Mouse (Mus musculus): ENCODE measurements around the gene Med12l. TPM values are rescaled to one million over a fixed set of nuclear protein-coding genes. Genes with fewer than 3 reads are reported as not detected.

Med12l gene
- total and polyA plus RNA-seq, 2 experiments from 2014 or later: 1.2 to 7.1 TPM

GRCm38 (mm10) chr3:59194938-59195337 is 189.3 kb downstream of the Med12l start, which contains the start of gene Gpr87:
Gpr87 (minus strand) TSS chr3:59195104.
- TF ChIP-seq EP300 (IDR thresholded peaks at IDR 0.05; ENCODE audit: low read depth) (no peak), CTCF (IDR thresholded peaks at IDR 0.05; ENCODE audit: low read depth) (no peak)
- no peaks in the 10 kb centered on the region for H3K27me3 ChIP-seq (ENCODE audit: control insufficient read depth, insufficient read depth, low read length)
- no peak within 1 kb of the TSS for H3K27ac ChIP-seq (ENCODE audit: low read depth)
- H3K9ac ChIP-seq (replicated peaks; ENCODE audit: low read depth, low read length): no peak within 1 kb of the TSS
- no peak within 1 kb of the TSS for H3K4me3 ChIP-seq (ENCODE audit: low read depth, low read length)
- no peaks in the 10 kb centered on the region for H3K4me1 ChIP-seq (ENCODE audit: control insufficient read depth, insufficient read depth)
- WGBS: 82% methylated on average over 7 of the region's 7 CpGs
- DNase-seq (ENCODE audit: low spot score) (no peak), ATAC-seq (ENCODE audit: insufficient read depth, low read depth) (no peak)
- no peak within 1 kb of the TSS for H3K4me2 ChIP-seq (ENCODE audit: low read depth, low read length)
- no peaks in the 10 kb centered on the region for H3K36me3 ChIP-seq (replicated peaks; ENCODE audit: control insufficient read depth, insufficient read depth, low read length)
- H3K9me3 ChIP-seq (replicated peaks; ENCODE audit: control insufficient read depth, low read length): no peaks in the 10 kb centered on the region

DNA sequence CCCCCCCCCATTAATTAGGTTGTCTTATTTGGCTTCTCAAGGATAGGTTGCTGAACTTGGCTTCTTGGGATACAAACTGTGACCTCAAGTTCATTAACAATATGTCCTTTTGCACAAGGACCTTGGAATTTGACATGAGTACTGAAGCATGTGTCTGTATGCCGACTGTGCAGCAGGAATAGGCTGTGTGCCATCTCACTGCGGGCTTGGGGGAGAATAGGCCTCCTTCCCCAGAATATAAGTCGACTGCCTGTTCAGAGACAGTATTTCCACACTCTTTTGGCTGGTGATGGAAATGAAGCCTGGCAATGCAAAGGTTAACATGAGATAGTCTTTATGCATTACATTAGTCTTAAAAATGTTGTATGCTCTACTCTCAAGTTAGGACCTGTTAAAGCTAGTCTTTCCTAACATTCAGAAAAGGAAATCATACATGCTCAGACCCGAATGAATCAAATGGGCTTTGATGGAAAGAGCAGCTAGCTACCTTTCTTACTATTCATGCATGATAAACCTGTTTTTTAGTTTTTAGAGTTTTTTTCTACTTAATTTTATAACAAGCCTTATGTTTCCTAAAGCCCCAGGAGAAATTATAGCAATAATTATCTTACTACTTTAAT is 191.8 kb downstream of the Med12l start:
- no peak for TF ChIP-seq EP300 (IDR thresholded peaks at IDR 0.05; ENCODE audit: low read depth)
- no peak for TF ChIP-seq CTCF (IDR thresholded peaks at IDR 0.05; ENCODE audit: low read depth)

DNA sequence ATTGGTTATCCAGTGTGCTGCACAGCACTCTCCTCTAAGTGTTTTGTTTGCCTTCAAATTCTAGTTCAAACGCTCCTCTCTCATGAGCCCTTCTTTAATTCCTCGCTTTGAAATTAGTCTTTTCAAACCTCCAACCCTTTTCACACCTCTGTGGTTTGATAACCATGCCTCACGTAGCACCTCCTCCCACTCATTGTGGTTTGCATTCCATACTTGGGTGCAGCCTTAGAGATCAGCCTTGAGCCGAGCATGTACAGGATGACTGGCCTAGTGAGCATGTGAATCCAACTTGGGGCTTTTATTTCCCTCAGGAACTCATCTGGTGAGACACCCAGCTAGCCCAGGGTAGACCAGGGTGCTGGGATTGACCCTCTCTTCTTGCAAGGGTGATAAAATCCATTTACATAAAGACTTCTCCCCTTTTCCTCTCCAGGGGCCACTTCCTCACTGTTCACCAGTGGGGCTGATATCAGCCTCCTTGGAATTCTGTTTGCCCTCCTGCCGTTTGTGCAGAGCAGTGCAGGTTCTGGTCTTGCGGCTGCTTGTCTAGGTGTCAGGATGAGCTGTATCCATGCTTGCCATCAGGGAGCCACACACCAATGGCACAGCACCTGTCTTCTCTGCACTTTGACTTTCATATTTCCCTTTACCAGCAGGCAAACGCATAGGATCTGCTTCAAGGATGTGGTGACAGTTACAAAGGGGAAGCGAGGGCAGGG is 198.3 kb downstream of the Med12l start:
- H3K4me3 ChIP-seq (ENCODE audit: low read depth, low read length): no peak overlapping the region
- H3K27ac ChIP-seq (ENCODE audit: low read depth): peak overlapping the region; percentile 60
- H3K4me1 ChIP-seq (ENCODE audit: control insufficient read depth, insufficient read depth): peaks cover 13% of the 10 kb centered on the region
- no peaks in the 10 kb centered on the region for H3K9me3 ChIP-seq (replicated peaks; ENCODE audit: control insufficient read depth, low read length)
- DNase-seq (ENCODE audit: low spot score): no peak
- no peak overlapping the region for H3K9ac ChIP-seq (replicated peaks; ENCODE audit: low read depth, low read length)
- H3K27me3 ChIP-seq (ENCODE audit: control insufficient read depth, insufficient read depth, low read length): no peaks in the 10 kb centered on the region
- H3K4me2 ChIP-seq (ENCODE audit: low read depth, low read length): no peak overlapping the region
- ATAC-seq (ENCODE audit: insufficient read depth, low read depth): peak; percentile 23; the same call in 1 of the 2 replicates
- 41% methylated on average over 8 of the region's 8 CpGs for WGBS
- H3K36me3 ChIP-seq (replicated peaks; ENCODE audit: control insufficient read depth, insufficient read depth, low read length): no peaks in the 10 kb centered on the region
- no peak for TF ChIP-seq CTCF (IDR thresholded peaks at IDR 0.05; ENCODE audit: low read depth)
- no peak for TF ChIP-seq EP300 (IDR thresholded peaks at IDR 0.05; ENCODE audit: low read depth)

More for the DNA sequence above, 191.8 kb downstream of the Med12l start:
- Histone ChIP-seq H3K36me3 (replicated peaks; ENCODE audit: control insufficient read depth, insufficient read depth, low read length) (no peaks in the 10 kb centered on the region), H3K4me3 (ENCODE audit: low read depth, low read length) (no peak overlapping the region), H3K9me3 (replicated peaks; ENCODE audit: control insufficient read depth, low read length) (no peaks in the 10 kb centered on the region), H3K4me1 (ENCODE audit: control insufficient read depth, insufficient read depth) (no peaks in the 10 kb centered on the region), H3K27ac (ENCODE audit: low read depth) (no peak overlapping the region), H3K27me3 (ENCODE audit: control insufficient read depth, insufficient read depth, low read length) (no peaks in the 10 kb centered on the region), H3K4me2 (ENCODE audit: low read depth, low read length) (no peak overlapping the region), H3K9ac (replicated peaks; ENCODE audit: low read depth, low read length) (no peak overlapping the region)
- DNase-seq (ENCODE audit: low spot score): no peak
- 64% methylated on average over 4 of the region's 4 CpGs for WGBS
- ATAC-seq (ENCODE audit: insufficient read depth, low read depth): no peak

DNA sequence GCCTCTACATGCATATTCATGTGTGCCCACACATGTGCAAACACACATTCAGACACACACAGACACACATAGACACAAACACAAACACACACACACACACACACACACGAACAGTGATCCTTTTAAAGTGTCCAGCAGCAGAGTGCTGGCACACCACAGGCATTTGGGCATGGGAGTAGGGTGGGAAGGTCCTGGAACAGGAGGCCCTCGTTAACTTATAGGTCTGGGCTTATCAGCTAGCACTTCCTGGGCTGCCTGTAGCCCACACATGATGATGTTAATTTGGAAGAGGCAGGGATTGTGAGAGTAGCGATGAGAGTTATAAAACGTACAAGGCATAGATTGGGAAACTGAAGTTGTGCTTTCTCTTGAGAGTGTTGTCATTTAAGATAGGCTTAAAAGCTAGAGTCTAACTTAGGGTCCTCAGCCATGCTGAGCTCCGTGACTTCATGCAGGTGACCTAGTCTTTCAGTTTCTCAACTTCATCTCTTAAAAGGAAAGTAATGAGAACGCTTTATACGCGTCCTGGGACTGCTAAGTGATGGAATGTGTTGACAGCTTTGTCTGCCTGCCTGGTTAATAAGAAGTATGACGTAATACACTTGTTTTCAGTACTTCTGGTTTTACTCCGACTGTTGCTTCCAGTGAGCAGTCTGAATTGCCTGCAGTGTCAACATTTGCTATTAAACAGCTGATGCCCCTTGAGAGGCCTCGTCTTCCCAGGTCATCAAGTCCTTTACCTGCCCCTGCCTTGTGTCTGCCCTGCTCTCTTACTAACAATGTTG is 199.3 kb downstream of the Med12l start:
- H3K36me3 ChIP-seq (replicated peaks; ENCODE audit: control insufficient read depth, insufficient read depth, low read length): no peaks in the 10 kb centered on the region
- no peaks in the 10 kb centered on the region for H3K9me3 ChIP-seq (replicated peaks; ENCODE audit: control insufficient read depth, low read length)
- H3K4me2 ChIP-seq (ENCODE audit: low read depth, low read length): peak overlapping the region; percentile 33; the same call in 1 of the 2 replicates
- no peak overlapping the region for H3K9ac ChIP-seq (replicated peaks; ENCODE audit: low read depth, low read length)
- ATAC-seq (ENCODE audit: insufficient read depth, low read depth) (peak; percentile 80), DNase-seq (ENCODE audit: low spot score) (peak; percentile 76)
- no peak overlapping the region for H3K4me3 ChIP-seq (ENCODE audit: low read depth, low read length)
- peak overlapping the region; percentile 60 for H3K27ac ChIP-seq (ENCODE audit: low read depth)
- peaks cover 13% of the 10 kb centered on the region for H3K4me1 ChIP-seq (ENCODE audit: control insufficient read depth, insufficient read depth)
- TF ChIP-seq CTCF (IDR thresholded peaks at IDR 0.05; ENCODE audit: low read depth) (no peak), EP300 (IDR thresholded peaks at IDR 0.05; ENCODE audit: low read depth) (no peak)
- 22% methylated on average over 11 of the region's 11 CpGs for WGBS
- H3K27me3 ChIP-seq (ENCODE audit: control insufficient read depth, insufficient read depth, low read length): no peaks in the 10 kb centered on the region

DNA sequence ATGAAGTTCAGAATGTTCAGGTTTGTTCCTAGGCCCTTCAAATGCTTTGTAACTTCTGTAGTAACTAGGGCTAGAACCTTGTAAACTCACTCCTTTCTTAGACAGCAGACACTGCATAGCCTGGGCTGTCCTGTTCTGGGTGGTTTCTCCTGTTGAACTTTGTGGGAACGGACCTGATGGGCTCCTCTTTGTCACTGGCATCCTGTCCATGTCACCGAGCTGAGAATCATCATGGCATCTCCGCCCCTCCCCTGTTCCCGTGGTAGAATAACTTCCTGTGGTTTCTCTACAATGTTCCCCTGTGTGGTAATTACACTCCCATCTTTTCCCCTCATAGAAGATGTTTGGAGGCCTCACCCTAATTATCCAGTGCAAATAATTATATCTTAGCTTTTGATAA is 200.3 kb downstream of the Med12l start:
- DNase-seq (ENCODE audit: low spot score) (no peak), ATAC-seq (ENCODE audit: insufficient read depth, low read depth) (no peak)
- TF ChIP-seq CTCF (IDR thresholded peaks at IDR 0.05; ENCODE audit: low read depth) (no peak), EP300 (IDR thresholded peaks at IDR 0.05; ENCODE audit: low read depth) (no peak)
- no peak overlapping the region for H3K9ac ChIP-seq (replicated peaks; ENCODE audit: low read depth, low read length)
- H3K4me2 ChIP-seq (ENCODE audit: low read depth, low read length): no peak overlapping the region
- H3K27ac ChIP-seq (ENCODE audit: low read depth): no peak overlapping the region; the same call in 1 of the 2 replicates
- H3K4me3 ChIP-seq (ENCODE audit: low read depth, low read length): no peak overlapping the region
- no peaks in the 10 kb centered on the region for H3K36me3 ChIP-seq (replicated peaks; ENCODE audit: control insufficient read depth, insufficient read depth, low read length)
- H3K27me3 ChIP-seq (ENCODE audit: control insufficient read depth, insufficient read depth, low read length): no peaks in the 10 kb centered on the region
- 76% methylated on average over 4 of the region's 4 CpGs for WGBS
- peaks cover 13% of the 10 kb centered on the region for H3K4me1 ChIP-seq (ENCODE audit: control insufficient read depth, insufficient read depth)
- no peaks in the 10 kb centered on the region for H3K9me3 ChIP-seq (replicated peaks; ENCODE audit: control insufficient read depth, low read length)
